Mouse (Mus musculus) cortical plate, adult 2 months (tissue): ENCODE measurements around the gene 2310022A10Rik.

Source experiments
- CTCF ChIP-seq: fragments of 200-500 bp; IDR thresholded peaks from 2 replicates; pipeline ENCODE4 v1.5.1; 2011; ENCODE audit warnings: mild to moderate bottlenecking, control low read depth, low read length; ENCODE audit not compliant: insufficient read depth; ENCODE audit errors: extremely low read depth
- POLR2A ChIP-seq: fragments of 200-500 bp; IDR thresholded peaks from 2 replicates; pipeline ENCODE4 v1.6.1; 2011; ENCODE audit warnings: mild to moderate bottlenecking, low read length, control low read depth; ENCODE audit not compliant: insufficient read depth; ENCODE audit errors: extremely low read depth

- no peak for TF ChIP-seq POLR2A
- TF ChIP-seq CTCF: no peak
These were observed 38.1 kb upstream of the 2310022A10Rik start for GRCm38 (mm10) chr7:27514961-27515360.
